Mouse (Mus musculus) neutrophil, adult 83 days (primary cell): Measurements from ENCODE around the gene Olfr700. TPM values are rescaled to one million over a fixed set of nuclear protein-coding genes. Genes with fewer than 3 reads are reported as not detected.

Experiments used
- total RNA-seq, 2 experiments: library from RNA; stranded (reverse); gene quantifications; one replicate each; pipeline ENCODE4 v1.2.4; 2023

Olfr700 gene
- not detected for total RNA-seq

GRCm38 (mm10) chr7:106808734-106809133, at the start of gene Olfr700:
TSS of gene Olfr700 (minus strand) at chr7:106808834.

DNA sequence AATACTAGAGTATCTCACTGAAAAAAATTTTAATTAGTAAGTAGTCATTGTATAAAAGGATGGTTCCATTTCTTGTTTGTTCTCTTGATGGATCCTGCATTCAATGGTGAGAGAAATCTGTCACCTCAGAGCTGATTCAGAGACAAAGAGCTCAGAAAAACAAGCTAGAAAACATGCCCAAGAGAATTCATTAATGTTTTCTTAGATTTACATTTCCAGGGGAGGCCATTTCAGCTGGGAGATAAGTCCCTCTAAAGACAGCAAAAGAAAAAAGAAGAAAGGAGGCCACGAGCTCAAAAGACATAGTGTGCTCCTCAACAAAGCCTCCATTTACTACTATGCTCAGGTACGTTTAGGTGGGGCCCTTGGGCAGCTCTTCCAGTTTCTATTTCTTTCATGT, 34.4 kb upstream of the Olfr700 start, which contains the start of gene Olfr703:
TSS of gene Olfr703 (plus strand) at position 301 of the 400 bp plus-strand sequence.

DNA sequence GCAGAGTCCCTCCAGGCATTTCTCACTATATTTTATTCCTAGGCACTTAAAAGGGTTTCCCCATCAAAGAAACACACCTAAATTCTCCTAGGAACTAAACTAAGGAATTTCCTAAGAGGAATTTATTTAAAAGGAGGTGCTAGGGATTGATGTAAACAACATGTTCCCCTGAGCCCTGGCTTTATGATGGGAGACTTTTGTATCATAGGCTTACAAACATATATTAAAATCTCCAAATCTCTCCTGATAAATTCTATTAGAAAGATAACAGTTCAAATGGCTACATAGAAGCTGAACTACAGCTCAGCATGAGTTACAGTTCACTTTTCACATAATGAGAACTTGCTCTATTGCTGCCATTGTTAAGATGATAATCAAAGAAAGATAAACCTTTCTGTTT, 25.2 kb upstream of the Olfr700 start, which contains the start of gene Olfr702:
TSS of gene Olfr702 (minus strand) at position 101 of the 400 bp plus-strand sequence.

GRCm38 (mm10) chr7:106813829-106814228, 5.2 kb upstream of the Olfr700 start, which contains the start of gene Olfr701:
TSS of gene Olfr701 (plus strand) at chr7:106814129.

DNA sequence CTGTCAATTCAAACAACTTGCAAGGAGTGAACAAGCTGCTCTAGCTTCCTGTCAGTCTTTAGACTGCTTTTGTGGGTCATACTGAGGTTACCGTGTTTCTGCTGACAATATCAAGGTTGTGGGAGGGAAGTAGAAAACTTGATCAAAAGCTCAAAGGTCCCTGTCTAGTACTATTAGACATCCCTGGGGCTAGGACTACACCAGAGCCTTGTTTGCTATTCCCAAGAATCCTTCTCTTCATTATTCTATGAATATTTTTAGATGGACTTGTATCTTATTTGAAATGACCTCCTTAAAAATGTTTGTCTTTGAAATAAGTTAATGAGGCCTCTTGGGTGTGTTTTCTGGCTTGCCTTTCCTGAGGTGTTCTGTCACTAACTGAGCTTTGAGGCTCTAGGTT, 15.5 kb downstream of the Olfr700 start, which contains the start of gene Olfr699:
TSS of gene Olfr699 (minus strand) at position 101 of the 400 bp plus-strand sequence.

Other genes starting within 250 kb of the Olfr700 start
- gene Olfr693, start 128.2 kb downstream of the Olfr700 start, total RNA-seq, result not detected
- not detected for gene Olfr694, start 117.0 kb downstream of the Olfr700 start, total RNA-seq
- gene Olfr695, start 92.4 kb downstream of the Olfr700 start, total RNA-seq, result not detected
- gene Olfr697, start 66.4 kb downstream of the Olfr700 start, total RNA-seq, result not detected
- not detected for gene Olfr698, start 53.4 kb downstream of the Olfr700 start, total RNA-seq
- gene Olfr699, start 15.6 kb downstream of the Olfr700 start, total RNA-seq, result not detected
- not detected for gene Olfr701, start 5.3 kb upstream of the Olfr700 start, total RNA-seq
- not detected for gene Olfr702, start 25.1 kb upstream of the Olfr700 start, total RNA-seq
- not detected for gene Olfr703, start 34.5 kb upstream of the Olfr700 start, total RNA-seq
- not detected for gene Olfr704, start 54.4 kb upstream of the Olfr700 start, total RNA-seq
- not detected for gene Olfr705, start 68.1 kb upstream of the Olfr700 start, total RNA-seq
- not detected for gene Olfr706, start 79.3 kb upstream of the Olfr700 start, total RNA-seq
- gene Olfr707, start 92.4 kb upstream of the Olfr700 start, total RNA-seq, result not detected
- gene Olfr1532-ps1, start 99.2 kb upstream of the Olfr700 start, total RNA-seq, result not detected
- gene Olfr709-ps1, start 123.4 kb upstream of the Olfr700 start, total RNA-seq, result under 1 TPM; 0.09 to 0.15 TPM
- gene Olfr710, start 139.5 kb upstream of the Olfr700 start, total RNA-seq, result not detected
- not detected for gene Olfr6, start 155.1 kb upstream of the Olfr700 start, total RNA-seq
- gene Olfr711, start 166.6 kb upstream of the Olfr700 start, total RNA-seq, result not detected
- gene Olfr2, start 197.2 kb upstream of the Olfr700 start, total RNA-seq, result not detected
- not detected for gene Olfr713, start 222.3 kb upstream of the Olfr700 start, total RNA-seq